Mouse (Mus musculus) embryonic facial prominence, embryonic 12.5 days (tissue): ENCODE results near the gene Gm37240. TPM values are rescaled to one million over a fixed set of nuclear protein-coding genes. Genes with fewer than 3 reads are reported as not detected.

ENCODE experiments used
- ATAC-seq: fragments of 200-750 bp; cut with Nextera tagmentation; 2 replicates; pipeline ENCODE4 v1.8.0; 2017; ENCODE audit not compliant: insufficient number of reproducible peaks, insufficient read depth, low FRiP score, low TSS enrichment
- H3K27ac ChIP-seq: fragments of 300-500 bp; sonication (generic); 2 replicates; pipeline ENCODE4 v1.5.1; 2016; ENCODE audit warnings: mild to moderate bottlenecking
- H3K27me3 ChIP-seq: fragments of 300-500 bp; sonication (generic); 2 replicates; pipeline ENCODE4 v1.6.1; 2016; ENCODE audit warnings: mild to moderate bottlenecking, moderate library complexity
- H3K36me3 ChIP-seq: fragments of 300-500 bp; sonication (generic); 2 replicates; pipeline ENCODE4 v1.6.1; 2016; ENCODE audit warnings: mild to moderate bottlenecking
- H3K4me1 ChIP-seq: fragments of 300-500 bp; sonication (generic); 2 replicates; pipeline ENCODE4 v1.6.1; 2016
- H3K4me2 ChIP-seq: fragments of 300-500 bp; sonication (generic); replicated peaks from 2 replicates; pipeline ENCODE4 v1.6.1; 2016; ENCODE audit warnings: mild to moderate bottlenecking, moderate library complexity
- H3K4me3 ChIP-seq: fragments of 300-500 bp; sonication (generic); 2 replicates; pipeline ENCODE4 v1.5.1; 2016; ENCODE audit warnings: mild to moderate bottlenecking
- H3K9ac ChIP-seq: fragments of 300-500 bp; sonication (generic); 2 replicates; pipeline ENCODE4 v1.6.1; 2016; ENCODE audit warnings: mild to moderate bottlenecking, moderate library complexity
- H3K9me3 ChIP-seq: fragments of 300-500 bp; sonication (generic); 2 replicates; pipeline ENCODE4 v1.6.1; 2016; ENCODE audit warnings: mild to moderate bottlenecking, moderate library complexity
- WGBS: fragments of 180-500 bp; shearing (Covaris S2); methylation state at CpG from one replicate; pipeline ENCODE4 v1.1.7; 2016; 5-methylcytosine and 5-hydroxymethylcytosine counted together
- polyA plus RNA-seq: library from polyadenylated mRNA; unstranded; fragments of >200 nt; fragmentation: Nextera tagmentation; extraction: Ambion mirVana; gene quantifications from 2 replicates; pipeline ENCODE4 v1.2.1, GENCODE M21; 2016

Gm37240 gene
- polyA plus RNA-seq, 1 experiment from 2014 or later = 4.0 TPM

GRCm38 (mm10) chr3:85246131-85246530, 641.2 kb downstream of the Gm37240 start:
- Histone ChIP-seq H3K4me1 (no peaks in the 10 kb centered on the region), H3K9me3 (no peaks in the 10 kb centered on the region), H3K4me3 (no peak overlapping the region), H3K27me3 (no peaks in the 10 kb centered on the region), H3K9ac (no peak overlapping the region), H3K27ac (no peak overlapping the region), H3K36me3 (no peaks in the 10 kb centered on the region), H3K4me2 (no peak overlapping the region)
- WGBS = 83% methylated on average over 3 of the region's 3 CpGs
- ATAC-seq = no peak

GRCm38 (mm10) chr3:85236546-85236945, 650.8 kb downstream of the Gm37240 start:
- Histone ChIP-seq H3K4me2 (no peak overlapping the region), H3K36me3 (no peaks in the 10 kb centered on the region), H3K27me3 (no peaks in the 10 kb centered on the region), H3K9ac (no peak overlapping the region), H3K4me3 (no peak overlapping the region), H3K27ac (no peak overlapping the region), H3K4me1 (no peaks in the 10 kb centered on the region), H3K9me3 (no peaks in the 10 kb centered on the region)
- whole genome bisulfite sequencing = 70% methylated on average over 3 of the region's 3 CpGs
- no peak for ATAC-seq

GRCm38 (mm10) chr3:85232846-85233245, 654.5 kb downstream of the Gm37240 start:
- 38% methylated on average over 6 of the region's 6 CpGs for WGBS
- Histone ChIP-seq H3K4me3 (no peak overlapping the region), H3K27ac (no peak overlapping the region), H3K9ac (no peak overlapping the region), H3K4me1 (no peaks in the 10 kb centered on the region), H3K27me3 (no peaks in the 10 kb centered on the region), H3K4me2 (no peak overlapping the region), H3K36me3 (no peaks in the 10 kb centered on the region), H3K9me3 (no peaks in the 10 kb centered on the region)
- ATAC-seq = no peak

GRCm38 (mm10) chr3:85222046-85222445, 665.3 kb downstream of the Gm37240 start:
- no peaks in the 10 kb centered on the region for H3K9me3 ChIP-seq
- no peak overlapping the region for H3K27ac ChIP-seq
- WGBS = 77% methylated on average over 5 of the region's 5 CpGs
- H3K27me3 ChIP-seq = no peaks in the 10 kb centered on the region
- no peak for ATAC-seq
- no peaks in the 10 kb centered on the region for H3K36me3 ChIP-seq
- no peak overlapping the region for H3K4me3 ChIP-seq
- H3K9ac ChIP-seq = no peak overlapping the region
- no peaks in the 10 kb centered on the region for H3K4me1 ChIP-seq
- no peak overlapping the region for H3K4me2 ChIP-seq

- no peak for ATAC-seq
- H3K27ac ChIP-seq = no peak overlapping the region
- H3K4me2 ChIP-seq = no peak overlapping the region
- H3K4me3 ChIP-seq = no peak overlapping the region
- H3K9me3 ChIP-seq = no peaks in the 10 kb centered on the region
- H3K9ac ChIP-seq = no peak overlapping the region
- WGBS = 82% methylated on average over 5 of the region's 5 CpGs
- H3K4me1 ChIP-seq = no peaks in the 10 kb centered on the region
- H3K36me3 ChIP-seq = no peaks in the 10 kb centered on the region
- no peaks in the 10 kb centered on the region for H3K27me3 ChIP-seq
Observed at GRCm38 (mm10) chr3:85214926-85215325, 672.4 kb downstream of the Gm37240 start.

GRCm38 (mm10) chr3:85212751-85213350, 674.5 kb downstream of the Gm37240 start:
- no peak for ATAC-seq
- no peaks in the 10 kb centered on the region for H3K27me3 ChIP-seq
- 74% methylated on average over 9 of the region's 9 CpGs for WGBS
- no peak overlapping the region for H3K4me3 ChIP-seq
- H3K27ac ChIP-seq = no peak overlapping the region
- H3K4me2 ChIP-seq = no peak overlapping the region
- H3K4me1 ChIP-seq = no peaks in the 10 kb centered on the region
- no peaks in the 10 kb centered on the region for H3K36me3 ChIP-seq
- no peaks in the 10 kb centered on the region for H3K9me3 ChIP-seq
- no peak overlapping the region for H3K9ac ChIP-seq

GRCm38 (mm10) chr3:85209887-85210844, 677.2 kb downstream of the Gm37240 start:
- H3K27me3 ChIP-seq = no peaks in the 10 kb centered on the region
- WGBS = 75% methylated on average over 17 of the region's 17 CpGs
- no peak overlapping the region for H3K4me2 ChIP-seq
- no peak overlapping the region for H3K27ac ChIP-seq
- no peak overlapping the region for H3K4me3 ChIP-seq
- H3K9ac ChIP-seq = no peak overlapping the region
- no peak for ATAC-seq
- no peaks in the 10 kb centered on the region for H3K9me3 ChIP-seq
- no peaks in the 10 kb centered on the region for H3K4me1 ChIP-seq
- H3K36me3 ChIP-seq = no peaks in the 10 kb centered on the region

- H3K27me3 ChIP-seq = no peaks in the 10 kb centered on the region
- 87% methylated on average over 7 of the region's 7 CpGs for WGBS
- H3K36me3 ChIP-seq = no peaks in the 10 kb centered on the region
- H3K4me2 ChIP-seq = no peak overlapping the region
- H3K4me3 ChIP-seq = no peak overlapping the region
- ATAC-seq = no peak
- no peak overlapping the region for H3K9ac ChIP-seq
- no peaks in the 10 kb centered on the region for H3K9me3 ChIP-seq
- no peak overlapping the region for H3K27ac ChIP-seq
- H3K4me1 ChIP-seq = no peaks in the 10 kb centered on the region
Observed at GRCm38 (mm10) chr3:85206475-85206874, 680.8 kb downstream of the Gm37240 start.

- H3K4me3 ChIP-seq = no peak overlapping the region
- H3K9me3 ChIP-seq = no peaks in the 10 kb centered on the region
- no peak for ATAC-seq
- no peak overlapping the region for H3K9ac ChIP-seq
- H3K27ac ChIP-seq = no peak overlapping the region
- H3K36me3 ChIP-seq = no peaks in the 10 kb centered on the region
- no peaks in the 10 kb centered on the region for H3K4me1 ChIP-seq
- 93% methylated on average over 4 of the region's 4 CpGs for WGBS
- no peak overlapping the region for H3K4me2 ChIP-seq
- no peaks in the 10 kb centered on the region for H3K27me3 ChIP-seq
Observed at GRCm38 (mm10) chr3:85205911-85206310, 681.4 kb downstream of the Gm37240 start.

GRCm38 (mm10) chr3:85203659-85204058, 683.7 kb downstream of the Gm37240 start:
- H3K36me3 ChIP-seq = no peaks in the 10 kb centered on the region
- no peaks in the 10 kb centered on the region for H3K9me3 ChIP-seq
- no peaks in the 10 kb centered on the region for H3K27me3 ChIP-seq
- 67% methylated on average over 9 of the region's 9 CpGs for WGBS
- no peak for ATAC-seq
- H3K27ac ChIP-seq = no peak overlapping the region
- H3K9ac ChIP-seq = no peak overlapping the region
- no peaks in the 10 kb centered on the region for H3K4me1 ChIP-seq
- no peak overlapping the region for H3K4me3 ChIP-seq
- H3K4me2 ChIP-seq = no peak overlapping the region

GRCm38 (mm10) chr3:85202726-85203125, 684.6 kb downstream of the Gm37240 start:
- no peak overlapping the region for H3K4me2 ChIP-seq
- ATAC-seq = no peak
- no peaks in the 10 kb centered on the region for H3K27me3 ChIP-seq
- H3K4me1 ChIP-seq = no peaks in the 10 kb centered on the region
- 72% methylated on average over 3 of the region's 3 CpGs for WGBS
- no peaks in the 10 kb centered on the region for H3K9me3 ChIP-seq
- H3K27ac ChIP-seq = no peak overlapping the region
- H3K36me3 ChIP-seq = no peaks in the 10 kb centered on the region
- H3K4me3 ChIP-seq = no peak overlapping the region
- H3K9ac ChIP-seq = no peak overlapping the region

GRCm38 (mm10) chr3:85201785-85202184, 685.5 kb downstream of the Gm37240 start:
- Histone ChIP-seq H3K9ac (no peak overlapping the region), H3K4me2 (no peak overlapping the region)
- WGBS = 89% methylated on average over 4 of the region's 4 CpGs

More at GRCm38 (mm10) chr3:85201785-85202184, 685.5 kb downstream of the Gm37240 start:
- no peak overlapping the region for H3K27ac ChIP-seq
- no peaks in the 10 kb centered on the region for H3K36me3 ChIP-seq
- no peaks in the 10 kb centered on the region for H3K9me3 ChIP-seq
- H3K4me1 ChIP-seq = no peaks in the 10 kb centered on the region
- no peaks in the 10 kb centered on the region for H3K27me3 ChIP-seq
- H3K4me3 ChIP-seq = no peak overlapping the region
- ATAC-seq = no peak
